Mouse (Mus musculus) thymus, adult 2 months (tissue): ENCODE results near the gene Ksr2.

Experiments used
- CTCF ChIP-seq: fragments of 200-500 bp; IDR thresholded peaks from 2 replicates; pipeline ENCODE4 v1.5.1; 2012; ENCODE audit warnings: mild to moderate bottlenecking, control low read depth, low read length, moderate library complexity, borderline replicate concordance; ENCODE audit not compliant: control insufficient read depth, poor library complexity, insufficient read depth; ENCODE audit errors: extremely low read depth
- POLR2A ChIP-seq: fragments of 200-500 bp; IDR thresholded peaks from 2 replicates; pipeline ENCODE4 v1.6.1; 2012; ENCODE audit warnings: mild to moderate bottlenecking, low read length, control low read depth, moderate library complexity; ENCODE audit not compliant: control insufficient read depth, poor library complexity, insufficient read depth; ENCODE audit errors: extremely low read depth

DNA sequence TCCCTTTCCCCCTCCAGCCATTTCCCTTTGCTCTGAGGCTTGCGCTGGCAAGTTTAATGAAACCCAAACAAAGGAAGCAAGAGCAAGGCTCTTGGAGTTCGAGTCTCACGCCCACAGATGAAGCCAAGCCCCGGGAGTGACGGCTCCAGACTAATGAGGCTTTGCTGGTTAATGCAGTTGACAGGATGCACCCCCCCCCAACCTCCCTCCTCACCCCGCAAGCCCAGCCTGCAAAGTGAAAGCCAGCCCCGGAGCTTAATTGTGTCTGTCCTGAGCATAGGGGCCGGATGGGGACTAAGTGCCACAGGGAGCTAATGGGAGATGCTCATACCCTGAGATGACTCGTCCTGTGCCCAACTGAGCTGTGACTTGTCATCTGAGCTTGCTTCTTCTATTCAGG lies 251.4 kb downstream of the Ksr2 start:
- TF ChIP-seq POLR2A (no peak), CTCF (no peak)
